Comparison of ENCODE assay signal across 17 mouse cellular contexts in the genomic region with DNA sequence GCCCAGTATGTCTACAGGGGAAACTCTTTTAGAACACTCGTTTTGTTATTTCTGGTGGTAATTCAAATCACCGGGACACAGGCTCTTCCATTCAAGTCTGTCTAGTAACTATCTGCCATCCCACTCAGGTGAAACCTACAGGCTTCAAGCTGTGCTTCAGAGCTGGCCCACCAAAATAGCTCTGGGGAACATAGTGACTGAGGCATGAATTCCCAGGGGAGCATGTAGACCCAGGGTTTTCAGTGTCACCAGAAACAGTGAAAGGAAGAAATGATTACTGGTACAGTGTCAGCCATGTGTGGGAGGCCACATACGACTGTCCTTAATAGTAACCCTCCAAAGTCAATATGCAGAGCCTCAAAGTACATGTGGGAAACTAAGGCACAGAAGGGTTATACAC. TPM values are rescaled to one million over a fixed set of nuclear protein-coding genes. Genes with fewer than 3 reads are reported as not detected.
DNase-seq lines count a peak whose midpoint lies in the region; ATAC-seq and TF ChIP-seq lines count a peak whose summit lies in the region.
"Had no signal": no experiment of that assay in that cellular context is flagged by ENCODE, and none has a peak within 500 bp of the region (broad histone marks: within the 10 kb centered on the region; RNA-seq: fewer than 3 reads in every experiment).

No protein-coding gene starts in this region.

- no peak for TF ChIP-seq CTCF in heart, adult 2 months (IDR thresholded peaks at IDR 0.05)
- no peak for TF ChIP-seq CTCF in gastrocnemius, adult 2 months (IDR thresholded peaks at IDR 0.05)

- TF ChIP-seq POLR2A in heart, adult 2 months (IDR thresholded peaks at IDR 0.05; ENCODE audit: insufficient read depth, low read depth, low read length) = no peak

- no peaks in the 10 kb centered on the region for H3K79me2 ChIP-seq in heart, adult 2 months (replicated peaks; ENCODE audit: control insufficient read depth, insufficient read depth, low read length)

- 0 out of 2 replicates have a peak overlapping the region, but pooled peaks have one; percentile 35 for H3K27ac ChIP-seq in neural tube, embryonic 11.5 days (ENCODE audit: low read depth, low read length)
- H3K27ac ChIP-seq in forebrain, embryonic 12.5 days = peak overlapping the region; percentile 47; the same call in 1 of the 2 replicates
- peak overlapping the region; percentile 31; the same call in 1 of the 2 replicates for H3K27ac ChIP-seq in hindbrain, embryonic 13.5 days
- no peak overlapping the region for H3K27ac ChIP-seq in heart, adult 2 months
- H3K27ac ChIP-seq in gastrocnemius, adult 2 months = no peak overlapping the region
- H3K27ac ChIP-seq: heart, embryonic 13.5 days; limb, embryonic 13.5 days; liver, embryonic 13.5 days; neural tube, embryonic 12.5 days had no signal

- H3K4me2 ChIP-seq in neural tube, embryonic 11.5 days (ENCODE audit: low read depth) = no peak overlapping the region
- no peak overlapping the region for H3K4me2 ChIP-seq in forebrain, embryonic 12.5 days
- no peak overlapping the region for H3K4me2 ChIP-seq in hindbrain, embryonic 13.5 days
- H3K4me2 ChIP-seq: heart, embryonic 13.5 days; limb, embryonic 13.5 days; liver, embryonic 13.5 days; lung, embryonic 14.5 days; neural tube, embryonic 12.5 days had no signal

- H3K9ac ChIP-seq in neural tube, embryonic 11.5 days (ENCODE audit: low read length) = no peak overlapping the region
- no peak overlapping the region for H3K9ac ChIP-seq in forebrain, embryonic 12.5 days
- H3K9ac ChIP-seq in hindbrain, embryonic 13.5 days = no peak overlapping the region
- no peak overlapping the region for H3K9ac ChIP-seq in heart, adult 2 months (ENCODE audit: low read depth, low read length)
- H3K9ac ChIP-seq: heart, embryonic 13.5 days; limb, embryonic 13.5 days; liver, embryonic 13.5 days; lung, embryonic 14.5 days; neural tube, embryonic 12.5 days had no signal

- no peak overlapping the region for H3K4me3 ChIP-seq in neural tube, embryonic 11.5 days (ENCODE audit: low read depth, low read length)
- H3K4me3 ChIP-seq in forebrain, embryonic 12.5 days (replicated peaks) = no peak overlapping the region
- H3K4me3 ChIP-seq in hindbrain, embryonic 13.5 days = no peak overlapping the region
- no peak overlapping the region for H3K4me3 ChIP-seq in heart, adult 2 months
- H3K4me3 ChIP-seq in gastrocnemius, adult 2 months = no peak overlapping the region
- H3K4me3 ChIP-seq: heart, embryonic 13.5 days; limb, embryonic 13.5 days; liver, embryonic 13.5 days; neural tube, embryonic 12.5 days had no signal

- peaks cover 26% of the 10 kb centered on the region for H3K4me1 ChIP-seq in neural tube, embryonic 11.5 days (ENCODE audit: control insufficient read depth, insufficient read depth, low read length)
- H3K4me1 ChIP-seq in forebrain, embryonic 12.5 days = peaks cover 60% of the 10 kb centered on the region
- H3K4me1 ChIP-seq in hindbrain, embryonic 13.5 days (replicated peaks) = peaks cover 80% of the 10 kb centered on the region
- H3K4me1 ChIP-seq in heart, adult 2 months (ENCODE audit: control insufficient read depth, insufficient read depth, low read length) = peaks cover 22% of the 10 kb centered on the region

- 87% methylated on average over 3 of the region's 3 CpGs for WGBS in neural tube, embryonic 11.5 days
- 80% methylated on average over 3 of the region's 3 CpGs for WGBS in forebrain, embryonic 12.5 days
- 76% methylated on average over 3 of the region's 3 CpGs for WGBS in hindbrain, embryonic 13.5 days
- 77% methylated on average over 3 of the region's 3 CpGs for WGBS in heart, adult 2 months

- intact Hi-C loops in heart, adult 2 months (cut with DNase I) = no loop called here
- intact Hi-C loops in gastrocnemius, adult 2 months (cut with DNase I) = no loop called here

- ATAC-seq in neural tube, embryonic 11.5 days (ENCODE audit: insufficient read depth, low FRiP score, low TSS enrichment) = no peak
- no peak for ATAC-seq in forebrain, embryonic 12.5 days (ENCODE audit: low FRiP score)
- no peak for ATAC-seq in hindbrain, embryonic 13.5 days (ENCODE audit: low FRiP score)

- no peaks in the 10 kb centered on the region for H3K9me3 ChIP-seq in neural tube, embryonic 11.5 days (ENCODE audit: control insufficient read depth, low read length)
- H3K9me3 ChIP-seq in forebrain, embryonic 12.5 days = no peaks in the 10 kb centered on the region
- no peaks in the 10 kb centered on the region for H3K9me3 ChIP-seq in hindbrain, embryonic 13.5 days
- H3K9me3 ChIP-seq: heart, embryonic 13.5 days; limb, embryonic 13.5 days; liver, embryonic 13.5 days; neural tube, embryonic 12.5 days had no signal

- H3K36me3 ChIP-seq in neural tube, embryonic 11.5 days (ENCODE audit: control insufficient read depth, insufficient read depth, low read length) = no peaks in the 10 kb centered on the region
- no peaks in the 10 kb centered on the region for H3K36me3 ChIP-seq in forebrain, embryonic 12.5 days (replicated peaks)
- H3K36me3 ChIP-seq in hindbrain, embryonic 13.5 days = no peaks in the 10 kb centered on the region
- H3K36me3 ChIP-seq in heart, adult 2 months (ENCODE audit: control insufficient read depth, insufficient read depth, low read length) = no peaks in the 10 kb centered on the region
- H3K36me3 ChIP-seq: heart, embryonic 13.5 days; liver, embryonic 13.5 days; neural tube, embryonic 12.5 days had no signal

- H3K27me3 ChIP-seq in neural tube, embryonic 11.5 days (ENCODE audit: control insufficient read depth, insufficient read depth, low read length) = no peaks in the 10 kb centered on the region
- no peaks in the 10 kb centered on the region for H3K27me3 ChIP-seq in forebrain, embryonic 12.5 days
- no peaks in the 10 kb centered on the region for H3K27me3 ChIP-seq in hindbrain, embryonic 13.5 days
- H3K27me3 ChIP-seq in heart, adult 2 months (ENCODE audit: control insufficient read depth, insufficient read depth, low read length) = no peaks in the 10 kb centered on the region
- H3K27me3 ChIP-seq: heart, embryonic 13.5 days; limb, embryonic 13.5 days; liver, embryonic 13.5 days; neural tube, embryonic 12.5 days had no signal

- no peak for TF ChIP-seq EP300 in heart, adult 2 months (IDR thresholded peaks at IDR 0.05; ENCODE audit: insufficient read depth, low read depth, low read length)

- no peak for DNase-seq in neural tube, embryonic 11.5 days (ENCODE audit: low spot score)
- no peak for DNase-seq in neural tube, embryonic 10.5 days (ENCODE audit: extremely low spot score, low spot score)
- no peak for DNase-seq in heart, adult 2 months
- no peak for DNase-seq in right cerebral cortex, postnatal 25 days
- DNase-seq in gastrocnemius, adult 2 months = no peak
- DNase-seq: adrenal gland, adult 8-10 months; embryo, embryonic 11 days; kidney, adult 8-10 months; kidney, postnatal 14 days; liver, embryonic 13.5 days; lung, embryonic 14.5 days; lung, postnatal 4 days had no signal

RNA-seq across cellular contexts. Expression of a gene that starts 34.9 kb away (rescaled TPM):
- 29.8 and 31.3 TPM in 2 replicates for polyA plus RNA-seq in neural tube, embryonic 11.5 days (2014; fragmentation: Nextera tagmentation; extraction: Ambion mirVana)
- polyA plus RNA-seq in forebrain, embryonic 12.5 days (2016; fragmentation: Nextera tagmentation; extraction: Ambion mirVana) = 13.8 and 15.6 TPM in 2 replicates
- polyA plus RNA-seq in hindbrain, embryonic 13.5 days (2015; fragmentation: Nextera tagmentation; extraction: Ambion mirVana) = 22.2 and 24.4 TPM in 2 replicates
- total RNA-seq in heart, adult 2 months (2021) = 1 to 10 TPM; 6.8 to 7.3 TPM
- polyA plus RNA-seq in heart, adult 2 months (2012; rRNA removed) = 6.3 and 7.0 TPM in 2 replicates
- 1 to 10 TPM; 2.6 to 3.0 TPM for total RNA-seq in gastrocnemius, adult 2 months (2021)

Comparison
In these comparisons a context has a peak if more than half of its experiments do, and no peak if none do; other contexts are left out.
1. H3K27ac ChIP-seq: peak in neural tube, embryonic 11.5 days (single experiment), forebrain, embryonic 12.5 days (single experiment) and hindbrain, embryonic 13.5 days (single experiment); none in heart, adult 2 months (single experiment) and gastrocnemius, adult 2 months (single experiment).